Mouse (Mus musculus): ENCODE data around the gene Spred2.

- TF ChIP-seq CTCF (IDR thresholded peaks at IDR 0.05; ENCODE audit: insufficient read depth, low read depth, low read length) (no peak), POLR2A (IDR thresholded peaks at IDR 0.05; ENCODE audit: insufficient read depth, low read depth, low read length) (no peak)
Observed at GRCm38 (mm10) chr11:20038723-20039122, 114.5 kb downstream of the Spred2 start.
